Mouse (Mus musculus) ZHBTc4 (cell line): ENCODE results near the gene Styxl1.

ENCODE experiments used
- DNase-seq: peaks from one replicate; pipeline ENCODE4 v3.0.0-alpha.2; 2011; ENCODE audit warnings: low read depth, low spot score

The Styxl1 gene

GRCm38 (mm10) chr5:135726641-135727346 lies 51.4 kb downstream of the Styxl1 start:
- no peak for DNase-seq

GRCm38 (mm10) chr5:135725991-135726390 lies 52.2 kb downstream of the Styxl1 start:
- no peak for DNase-seq

- peak; percentile 58 for DNase-seq
Measured at GRCm38 (mm10) chr5:135725391-135725841, 52.8 kb downstream of the Styxl1 start.

- peak; percentile 63 for DNase-seq
Measured at GRCm38 (mm10) chr5:135724536-135725322, 53.5 kb downstream of the Styxl1 start.

GRCm38 (mm10) chr5:135723165-135723751 lies 54.9 kb downstream of the Styxl1 start:
- DNase-seq: no peak

- DNase-seq: no peak
Measured at GRCm38 (mm10) chr5:135722121-135722520, 56.1 kb downstream of the Styxl1 start.

- DNase-seq: no peak
Measured at GRCm38 (mm10) chr5:135721076-135721475, 57.1 kb downstream of the Styxl1 start.

GRCm38 (mm10) chr5:135720121-135720520 lies 58.1 kb downstream of the Styxl1 start:
- DNase-seq: no peak

- no peak for DNase-seq
Measured at GRCm38 (mm10) chr5:135719586-135720120, 58.5 kb downstream of the Styxl1 start.

GRCm38 (mm10) chr5:135715624-135716023 lies 62.6 kb downstream of the Styxl1 start:
- DNase-seq: no peak

- no peak for DNase-seq
Measured at GRCm38 (mm10) chr5:135713441-135714218, 64.6 kb downstream of the Styxl1 start.

GRCm38 (mm10) chr5:135712803-135713202 lies 65.4 kb downstream of the Styxl1 start:
- DNase-seq: no peak

- no peak for DNase-seq
Measured at GRCm38 (mm10) chr5:135711582-135712355, 66.4 kb downstream of the Styxl1 start.

- no peak for DNase-seq
Measured at GRCm38 (mm10) chr5:135710599-135711214, 67.5 kb downstream of the Styxl1 start.

GRCm38 (mm10) chr5:135709716-135710115 lies 68.5 kb downstream of the Styxl1 start:
- no peak for DNase-seq

- peak; percentile 35 for DNase-seq
Measured at GRCm38 (mm10) chr5:135707855-135708254, 70.3 kb downstream of the Styxl1 start.

- DNase-seq: no peak
Measured at GRCm38 (mm10) chr5:135707039-135707438, 71.1 kb downstream of the Styxl1 start.

- DNase-seq: no peak
Measured at GRCm38 (mm10) chr5:135705383-135705782, 72.8 kb downstream of the Styxl1 start.

- DNase-seq: no peak
Measured at GRCm38 (mm10) chr5:135703431-135703830, 74.8 kb downstream of the Styxl1 start.

- DNase-seq: peak; percentile 75
Measured at GRCm38 (mm10) chr5:135702682-135703192, 75.4 kb downstream of the Styxl1 start.
